Mouse (Mus musculus): ENCODE measurements around the gene Cadm2.

Cadm2 gene

DNA sequence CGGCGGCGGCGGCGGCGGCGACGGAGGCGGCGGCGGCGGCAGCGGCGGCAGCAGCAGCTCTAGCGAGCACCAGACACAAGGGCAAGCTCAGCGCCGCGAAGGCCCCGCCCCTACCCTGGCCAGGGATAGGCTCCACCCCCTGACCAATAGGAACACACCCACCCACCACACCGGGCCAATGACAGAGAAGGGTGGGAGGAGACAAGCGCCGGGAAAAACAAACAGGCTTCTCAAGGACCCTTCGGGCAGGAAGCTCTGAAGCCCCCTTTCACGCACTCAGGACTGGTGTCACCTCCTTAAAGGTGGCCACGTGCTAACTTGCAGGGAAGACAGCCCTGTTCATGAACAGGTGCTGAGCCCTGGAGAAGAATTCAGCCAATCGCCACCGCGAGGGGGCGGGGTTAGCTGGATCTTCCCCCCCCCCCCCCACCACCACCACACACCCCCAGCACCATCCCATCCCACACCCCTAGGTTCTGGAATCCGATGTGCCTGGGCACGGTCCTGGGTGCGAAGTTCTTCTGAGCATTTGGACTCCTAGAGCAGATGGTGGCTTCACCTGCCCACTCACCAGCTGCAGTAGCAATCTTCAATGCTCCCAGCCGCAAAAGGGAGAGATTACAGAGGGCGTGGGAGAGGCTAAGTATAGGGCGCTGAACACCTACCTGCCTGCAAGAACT is at the start of gene Cadm2:
TSS of gene Cadm2 (minus strand) at position 83 of the 680 bp plus-strand sequence.
- peak; percentile 96 for DNase-seq (ENCODE audit: low read depth, low spot score)

DNA sequence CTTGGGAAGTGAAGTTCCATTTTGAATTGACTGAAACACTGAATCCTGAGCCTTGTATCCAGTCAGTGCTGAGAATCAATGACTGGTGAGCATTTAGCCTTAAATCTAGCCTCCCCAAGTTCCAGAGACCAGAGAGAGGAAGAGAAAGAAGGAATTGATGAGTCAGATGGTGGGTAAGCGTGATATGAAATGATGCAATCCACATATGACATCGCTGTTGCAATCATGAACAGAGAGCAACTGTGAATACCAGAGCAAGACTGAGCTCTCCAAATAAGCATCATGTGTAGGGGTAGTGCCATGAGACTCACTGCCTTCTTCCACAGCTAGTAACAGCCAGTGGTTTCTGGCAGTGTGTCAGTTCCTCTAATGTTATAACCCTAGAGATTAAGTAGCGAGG is 26.2 kb upstream of the Cadm2 start:
- DNase-seq (ENCODE audit: low read depth, low spot score), result no peak

DNA sequence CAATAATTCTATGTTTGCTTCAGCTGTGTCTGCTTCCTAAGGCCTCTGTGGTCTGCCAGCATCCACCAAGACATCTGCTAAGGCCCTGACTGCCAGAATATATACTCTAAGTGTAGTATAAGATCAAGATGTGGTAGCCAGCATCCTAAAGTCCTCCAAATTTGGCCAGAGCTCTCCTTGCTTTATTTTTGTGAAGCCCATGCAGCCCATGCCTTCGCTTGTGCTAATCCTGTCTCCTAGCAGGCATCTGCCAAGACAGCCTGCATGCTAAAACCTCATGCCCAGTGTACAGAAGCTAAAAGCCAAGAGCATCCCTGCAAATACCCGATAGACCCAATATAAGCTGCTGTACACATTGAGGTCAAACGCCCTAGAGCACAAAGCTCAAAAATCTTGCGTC is 22.9 kb upstream of the Cadm2 start:
- no peak for DNase-seq (ENCODE audit: low read depth, low spot score)

DNA sequence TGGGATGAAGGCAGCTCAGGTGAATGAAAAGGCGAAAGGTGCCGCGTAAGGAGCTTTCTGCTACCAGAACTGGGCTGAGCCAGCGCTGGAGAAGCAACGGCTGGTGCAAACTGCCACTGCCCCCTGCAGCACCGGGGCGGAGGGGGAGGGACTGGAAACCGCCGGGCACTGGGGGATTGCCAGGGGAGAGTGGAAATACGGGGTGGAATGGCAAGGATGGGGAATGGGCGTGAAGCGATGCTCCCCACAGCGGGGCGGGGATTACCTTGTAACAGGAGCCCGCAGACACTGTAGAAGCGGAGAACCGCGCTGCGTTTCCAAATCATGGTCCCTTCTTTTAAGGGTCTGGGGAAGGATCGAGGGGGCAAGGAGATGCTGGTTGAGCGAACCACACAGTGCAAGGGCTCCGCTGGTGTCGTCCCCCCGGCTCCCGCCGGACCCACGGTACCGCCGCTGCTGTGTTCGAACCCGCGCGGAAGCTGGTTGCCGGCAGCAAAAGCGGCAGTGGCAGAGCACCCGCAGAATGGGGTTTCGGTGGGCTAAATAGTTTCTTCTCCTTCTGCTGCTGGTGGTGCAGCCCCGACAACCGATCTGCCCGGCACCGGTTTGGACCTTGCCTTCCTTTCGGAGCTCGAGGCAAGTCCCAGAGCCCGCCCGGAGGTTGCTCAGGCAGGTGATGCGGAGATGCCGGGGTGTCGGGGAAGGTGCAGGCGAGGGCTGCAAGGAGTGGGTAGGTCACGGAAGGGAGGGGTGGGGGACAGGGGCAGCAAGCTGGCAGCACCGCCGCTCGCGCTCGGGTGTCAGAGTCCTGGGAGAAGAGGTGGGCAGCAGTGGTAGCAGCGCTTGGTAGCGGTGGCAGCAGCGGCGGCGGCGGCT is 564 bp downstream of the Cadm2 start:
- DNase-seq (ENCODE audit: low read depth, low spot score), result peak; percentile 69

DNA sequence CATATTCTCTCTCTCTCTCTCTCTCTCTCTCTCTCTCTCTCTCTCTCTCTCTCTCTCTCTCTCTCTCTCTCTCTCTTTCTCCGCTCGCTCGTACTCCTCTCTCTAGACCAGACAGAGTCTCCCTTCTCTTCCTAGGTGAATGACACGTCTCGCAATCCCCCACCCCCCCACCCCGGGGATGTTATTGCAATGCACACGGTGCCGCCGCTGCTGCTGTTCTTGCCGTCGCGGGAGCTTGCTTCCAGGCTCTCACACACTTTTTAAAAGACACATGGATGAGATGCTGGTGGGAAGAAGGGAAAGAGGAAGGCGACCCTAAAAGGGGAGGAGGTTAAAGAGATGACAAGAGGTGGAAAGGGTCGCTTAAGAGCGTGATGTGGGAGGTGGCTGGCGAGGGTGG is 1.3 kb downstream of the Cadm2 start:
- no peak for DNase-seq (ENCODE audit: low read depth, low spot score)

DNA sequence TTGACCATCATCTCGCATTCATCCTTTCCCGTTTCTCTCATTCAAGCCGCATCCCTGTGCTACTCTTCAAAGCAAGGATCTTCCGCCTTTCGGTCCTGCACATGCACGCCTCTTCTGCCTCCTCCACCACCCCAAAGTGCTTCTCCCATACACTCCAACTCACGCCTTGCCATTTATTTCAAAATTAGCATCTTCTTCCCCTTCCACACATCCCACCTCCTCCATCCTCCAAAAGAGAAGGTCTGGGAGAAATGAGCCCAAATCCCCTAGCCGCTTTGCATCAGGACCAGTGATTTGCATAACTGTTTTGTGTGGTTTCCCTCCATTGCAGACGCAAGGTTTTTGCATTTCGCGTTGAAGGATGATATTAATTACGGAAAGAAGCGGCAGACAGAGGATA is 1.9 kb downstream of the Cadm2 start:
- no peak for DNase-seq (ENCODE audit: low read depth, low spot score)

DNA sequence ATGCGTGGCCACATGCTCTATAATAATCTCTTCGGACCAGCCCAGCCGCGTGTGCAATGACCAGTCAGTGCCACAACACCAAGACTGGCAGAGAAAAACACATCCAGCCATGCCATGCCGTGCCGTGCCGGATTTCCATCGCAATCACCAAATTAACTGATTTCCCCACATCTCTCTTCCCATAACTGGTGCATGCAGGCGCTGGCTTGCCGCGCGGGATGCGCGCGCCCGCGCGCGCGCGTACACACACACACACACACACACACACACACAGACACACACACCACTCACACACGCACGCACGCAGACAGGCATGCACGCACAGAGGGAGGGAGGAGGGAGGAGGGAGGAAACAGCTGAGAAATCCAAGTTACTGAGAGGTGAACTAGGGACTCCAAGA is 2.9 kb downstream of the Cadm2 start:
- DNase-seq (ENCODE audit: low read depth, low spot score), result no peak

DNA sequence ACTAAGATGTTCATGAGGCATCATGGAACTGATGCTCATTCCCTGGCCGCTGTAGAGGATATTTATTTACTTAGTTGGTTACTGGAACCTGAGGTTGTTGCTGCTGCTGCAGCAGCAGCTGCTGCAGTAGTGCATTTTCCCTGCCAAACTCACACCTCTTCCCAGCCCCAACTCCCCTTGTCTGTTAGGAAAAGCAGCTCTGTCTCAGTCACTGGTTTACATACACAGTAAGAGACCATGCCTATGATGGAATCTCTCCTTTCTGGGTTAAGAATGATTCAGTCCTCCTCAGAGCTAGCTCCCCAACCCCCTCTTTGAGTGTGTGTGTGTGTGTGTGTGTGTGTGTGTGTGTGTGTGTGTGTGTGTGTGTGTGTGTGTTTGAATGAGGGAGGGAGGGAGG is 3.5 kb downstream of the Cadm2 start:
- DNase-seq (ENCODE audit: low read depth, low spot score), result no peak

DNA sequence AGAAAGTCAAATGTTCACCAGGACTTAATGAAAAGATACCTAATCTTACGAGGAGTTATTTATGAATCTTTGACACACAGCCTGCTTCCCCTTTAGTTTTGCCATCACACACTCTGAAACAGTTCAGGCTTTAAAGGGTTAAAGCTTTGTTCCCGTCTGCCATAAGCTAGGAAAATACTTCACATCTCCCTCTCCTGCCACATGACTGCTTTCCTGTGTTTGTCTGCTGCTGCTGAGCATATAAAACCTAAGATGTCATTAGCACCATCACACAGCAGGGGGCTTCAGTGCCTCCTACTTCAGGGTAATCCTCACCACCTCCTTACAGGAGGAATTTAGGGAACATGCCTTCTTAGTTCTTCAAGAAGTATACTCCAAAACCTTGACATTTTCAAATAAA is 6.8 kb downstream of the Cadm2 start:
- DNase-seq (ENCODE audit: low read depth, low spot score), result peak; percentile 82

DNA sequence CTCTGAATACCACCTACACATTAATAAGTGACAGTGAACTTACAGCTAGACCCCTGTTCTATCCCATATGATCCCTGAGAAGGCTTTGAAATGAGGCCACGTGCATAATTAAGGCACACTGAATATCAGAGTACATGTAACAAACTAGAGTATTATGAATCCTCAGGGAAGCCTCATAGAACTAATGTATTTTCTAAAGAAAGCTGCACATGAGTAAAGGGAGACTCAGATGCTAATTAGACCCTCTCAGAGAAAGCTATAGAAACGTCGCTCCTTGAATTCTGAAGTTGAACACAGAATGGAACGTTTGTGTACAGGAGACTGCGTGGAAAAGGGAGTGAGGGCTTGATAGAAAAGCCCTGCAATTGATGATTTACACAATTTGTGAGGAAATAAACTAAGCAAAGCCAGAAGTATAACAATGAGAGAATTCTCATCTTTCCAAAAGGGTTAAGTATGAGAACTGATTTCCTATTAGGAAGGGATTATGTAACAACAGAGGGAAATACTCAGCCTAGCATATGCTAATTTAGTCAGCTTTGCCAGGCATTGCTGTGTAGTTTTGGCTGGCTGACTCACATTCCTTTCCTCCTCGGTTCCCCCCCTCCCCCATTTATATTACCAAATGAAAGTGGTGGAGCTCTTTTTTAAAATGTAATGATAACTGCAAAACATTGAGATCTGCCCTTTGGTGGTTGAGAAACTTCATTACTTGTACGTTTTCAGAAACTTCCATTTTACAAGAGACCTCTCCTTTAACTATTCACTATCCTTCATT is 9.6 kb downstream of the Cadm2 start:
- DNase-seq (ENCODE audit: low read depth, low spot score), result no peak

DNA sequence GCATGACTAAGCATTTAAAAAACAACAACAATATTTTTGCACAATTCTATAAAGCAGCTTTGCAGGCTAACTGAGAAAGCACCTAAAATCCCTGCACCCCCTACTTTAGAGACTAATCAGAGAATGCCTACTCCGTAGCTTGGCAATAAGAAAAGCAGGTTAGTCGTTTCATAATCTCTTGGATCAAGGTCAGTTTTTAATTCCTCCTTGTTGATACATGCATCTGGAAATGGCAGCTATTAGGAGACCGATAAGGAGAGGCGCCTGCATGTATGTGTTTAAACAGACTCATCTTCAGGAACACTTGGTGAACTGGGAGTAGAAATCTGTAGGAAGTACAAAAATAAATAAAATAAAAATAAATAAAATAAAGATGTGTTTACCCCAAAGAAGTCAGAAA is 11.6 kb downstream of the Cadm2 start:
- no peak for DNase-seq (ENCODE audit: low read depth, low spot score)

DNA sequence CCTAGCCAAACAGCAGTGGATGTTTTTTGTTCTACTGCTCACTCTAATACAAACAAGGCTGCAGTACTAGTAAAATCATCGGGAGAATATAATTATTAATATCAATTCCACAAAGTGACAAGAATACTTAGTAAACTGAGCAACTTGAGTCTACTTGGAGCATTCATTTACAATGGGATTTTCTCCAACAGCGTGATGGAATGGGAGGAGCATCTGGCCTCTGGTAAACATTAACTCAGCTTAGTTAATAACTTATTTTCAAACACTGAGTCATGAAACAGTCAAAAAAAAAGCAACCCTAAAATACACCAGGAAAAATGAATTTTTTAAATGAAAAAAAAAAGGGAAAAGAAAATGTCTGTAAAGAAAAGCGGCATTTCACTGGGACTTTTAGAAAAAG is 12.2 kb downstream of the Cadm2 start:
- DNase-seq (ENCODE audit: low read depth, low spot score), result no peak

DNA sequence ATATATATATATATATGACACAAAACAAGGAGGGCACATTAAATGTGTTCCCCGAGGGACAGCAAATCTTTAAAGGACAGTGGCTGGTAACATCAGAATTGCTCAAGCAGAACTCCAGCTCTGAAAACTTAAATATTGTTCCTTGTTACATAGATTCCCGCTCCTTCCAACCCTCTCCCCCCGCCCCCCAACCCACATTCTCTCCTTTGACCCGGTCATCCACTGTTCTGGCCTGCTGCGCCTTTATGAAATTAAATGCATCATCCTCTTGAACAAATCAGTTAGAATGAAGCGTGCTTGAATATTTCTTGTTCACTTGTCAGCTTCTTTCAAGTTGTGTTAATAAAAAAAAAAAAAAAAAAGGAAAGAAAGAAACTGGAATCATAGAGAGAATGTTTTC is 15.0 kb downstream of the Cadm2 start:
- DNase-seq (ENCODE audit: low read depth, low spot score), result no peak

DNA sequence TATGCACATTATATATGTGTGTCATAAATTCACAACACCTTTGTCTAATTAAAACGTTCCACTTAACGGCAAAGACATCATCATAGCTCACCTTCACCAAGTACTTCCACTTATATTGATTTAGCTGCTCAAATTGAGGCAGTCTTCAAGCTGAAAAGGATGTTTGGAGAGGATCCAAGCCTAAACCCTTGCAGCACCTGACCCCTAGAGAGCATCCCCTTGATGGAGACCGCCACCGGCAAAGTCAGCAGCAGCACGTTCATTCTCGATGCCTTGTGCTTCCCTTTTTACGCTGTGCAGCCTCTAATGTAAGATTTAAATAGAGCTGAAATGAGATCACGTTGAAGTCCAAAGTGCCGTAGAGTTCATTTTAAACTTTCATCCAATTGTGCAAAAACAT is 20.7 kb downstream of the Cadm2 start:
- DNase-seq (ENCODE audit: low read depth, low spot score), result no peak

DNA sequence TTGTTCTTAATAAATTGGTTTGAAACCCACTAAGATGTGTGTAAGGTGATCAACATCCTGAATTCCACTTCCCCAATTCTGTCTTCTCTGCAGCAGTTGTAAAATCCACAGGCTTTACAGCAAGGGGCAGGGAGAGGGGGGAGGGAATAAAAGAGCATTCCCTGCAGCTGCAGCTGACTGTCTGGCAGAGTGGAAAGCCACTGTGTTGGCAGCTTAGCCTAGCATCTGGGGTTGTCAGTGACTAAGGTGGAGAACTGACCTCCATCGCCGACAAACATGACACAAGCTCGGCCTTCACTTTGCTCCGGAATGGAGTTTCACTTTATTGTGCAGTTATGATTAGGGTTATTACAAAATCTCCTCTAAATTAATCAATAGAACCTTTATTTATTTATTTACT is 21.9 kb downstream of the Cadm2 start:
- no peak for DNase-seq (ENCODE audit: low read depth, low spot score)

DNA sequence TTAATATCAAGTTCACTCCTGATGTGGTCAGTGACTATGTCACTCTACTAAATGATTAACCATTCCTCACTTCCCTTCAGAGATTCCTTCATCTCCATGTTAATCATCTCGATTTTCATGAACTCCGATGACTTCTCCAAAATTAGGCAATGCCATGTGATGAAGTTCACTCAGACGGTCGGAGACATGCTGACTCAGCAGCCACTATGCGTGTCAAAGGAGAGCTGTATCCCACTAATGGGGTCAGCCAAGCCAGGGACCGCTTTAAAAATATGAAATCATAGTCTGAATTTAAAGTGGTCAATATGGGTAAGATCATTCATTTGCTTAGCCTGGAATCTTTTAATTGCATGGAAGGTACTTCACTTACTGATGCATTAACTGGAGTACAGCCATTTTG is 29.7 kb downstream of the Cadm2 start:
- peak; percentile 6 for DNase-seq (ENCODE audit: low read depth, low spot score)

DNA sequence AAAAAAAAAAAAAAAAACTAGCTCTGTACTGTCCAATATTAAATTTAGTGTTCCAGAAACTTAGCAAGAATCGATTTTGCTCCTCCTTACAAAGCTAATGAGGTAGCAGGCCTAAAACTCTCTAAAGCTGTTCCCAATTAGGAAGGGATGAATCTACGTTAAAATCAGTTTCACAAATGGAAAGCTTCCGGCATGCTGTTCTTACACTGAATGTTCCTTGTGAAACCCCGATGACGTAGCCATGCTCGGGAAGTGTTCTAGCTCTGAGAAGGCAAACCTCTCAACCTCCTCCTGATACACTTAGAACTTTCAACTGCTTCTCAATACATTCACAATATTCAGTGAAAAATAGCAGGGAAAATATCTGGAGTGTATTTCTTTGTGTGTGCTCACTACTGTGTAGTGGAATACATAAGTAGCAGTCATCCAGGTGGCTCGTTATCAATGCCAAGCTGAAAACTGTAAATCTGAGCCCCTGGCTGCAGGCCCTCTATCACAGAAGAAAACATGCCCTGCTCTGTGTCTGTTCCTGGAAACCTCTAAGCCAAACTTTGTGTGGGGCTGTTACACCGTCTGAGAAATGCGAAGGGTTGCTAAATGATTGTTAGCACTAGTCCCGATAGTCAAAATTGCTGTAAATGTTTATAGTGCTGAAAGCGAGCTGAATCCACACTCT is 41.7 kb downstream of the Cadm2 start:
- DNase-seq (ENCODE audit: low read depth, low spot score), result no peak

DNA sequence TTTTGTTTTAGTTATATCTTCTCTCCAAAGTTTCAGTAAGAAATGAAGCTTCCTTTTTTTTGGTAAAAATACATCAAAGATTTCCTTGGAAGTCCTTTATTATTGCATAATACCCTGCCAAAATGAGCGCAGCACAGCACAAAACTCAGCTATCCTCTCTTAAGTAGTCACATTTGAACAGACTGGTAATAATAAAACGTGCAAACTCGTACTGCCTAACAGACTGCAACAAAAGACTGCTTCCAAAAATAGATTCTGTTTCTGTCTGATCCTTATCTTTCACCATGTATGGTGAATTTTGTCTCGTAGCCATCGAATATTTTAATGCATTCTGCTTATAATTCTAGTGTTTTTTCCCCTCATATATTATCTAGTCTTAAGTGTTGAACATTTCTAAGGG is 45.2 kb downstream of the Cadm2 start:
- DNase-seq (ENCODE audit: low read depth, low spot score), result no peak

DNA sequence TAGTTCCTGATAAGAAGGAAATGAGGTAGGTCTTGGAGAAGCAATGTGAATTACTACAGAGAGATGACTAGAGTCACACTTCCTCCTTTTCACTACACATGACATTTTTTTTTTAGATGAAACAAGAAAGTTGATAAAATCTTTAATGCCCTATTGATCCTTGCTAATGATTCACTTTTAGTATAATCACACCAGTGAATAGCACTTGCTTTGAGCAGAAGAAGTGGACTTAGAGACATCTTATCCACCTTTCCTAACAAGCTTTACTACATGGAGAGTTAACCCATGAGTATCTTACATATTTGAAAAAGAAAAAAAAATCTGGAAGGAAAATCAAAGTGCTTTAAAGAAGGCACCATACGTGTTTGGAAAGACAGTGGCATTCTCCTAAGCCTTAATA is 93.7 kb downstream of the Cadm2 start:
- DNase-seq (ENCODE audit: low read depth, low spot score), result no peak

DNA sequence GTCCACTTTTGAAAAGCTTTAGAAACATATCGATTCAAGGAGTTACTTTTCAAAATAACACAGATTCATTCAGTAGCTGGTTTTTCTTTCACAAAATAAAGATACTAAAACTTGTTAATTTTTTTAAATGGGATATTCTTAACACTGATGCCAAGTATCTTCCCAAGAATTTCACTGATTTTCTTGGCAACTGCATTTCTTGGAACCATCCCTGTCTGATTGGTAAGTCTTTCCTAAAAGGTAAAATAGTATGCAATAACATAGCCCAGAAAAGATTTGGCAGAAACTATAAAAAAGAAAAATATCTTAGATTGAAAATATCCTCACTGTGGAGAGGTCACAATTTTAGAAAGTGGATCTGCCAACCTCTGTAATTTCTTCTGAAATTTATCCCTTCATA is 95.8 kb downstream of the Cadm2 start:
- no peak for DNase-seq (ENCODE audit: low read depth, low spot score)

DNA sequence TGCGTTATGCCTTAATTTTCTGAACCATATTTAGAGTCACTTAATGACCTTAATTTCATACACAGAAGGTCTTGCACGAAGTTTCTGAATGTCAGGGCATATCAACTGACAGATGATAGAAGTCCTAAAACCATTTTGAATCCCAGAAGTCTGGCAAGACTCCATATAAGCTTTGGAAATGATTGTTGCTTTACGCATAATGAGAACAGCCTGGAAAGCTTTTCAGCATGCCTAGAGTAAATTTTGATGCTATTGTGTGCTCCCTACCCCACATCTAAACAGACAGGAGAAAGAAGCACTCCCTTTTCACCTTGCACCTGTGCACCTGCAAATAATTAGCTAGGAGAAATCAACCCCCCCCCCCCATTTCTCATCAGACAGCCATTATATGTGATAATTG is 102.4 kb downstream of the Cadm2 start:
- DNase-seq (ENCODE audit: low read depth, low spot score), result no peak

DNA sequence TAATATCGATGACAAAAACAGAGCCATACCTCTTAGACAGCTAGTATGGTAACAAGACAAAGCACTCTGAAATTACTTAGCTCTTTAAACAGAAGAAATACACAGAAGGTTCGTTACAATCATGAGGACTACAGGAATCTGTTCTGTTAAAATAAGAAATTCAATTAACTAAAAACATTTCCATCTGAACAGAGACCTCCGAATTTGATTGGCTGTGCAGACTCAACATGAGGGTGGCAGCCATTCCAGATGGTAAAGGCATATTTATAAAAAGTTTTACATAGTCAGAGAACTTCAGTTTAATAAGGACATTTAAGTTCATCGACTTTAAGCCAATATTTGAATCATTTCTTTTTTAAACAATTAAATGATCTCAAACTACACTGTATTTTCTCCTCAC is 105.2 kb downstream of the Cadm2 start:
- DNase-seq (ENCODE audit: low read depth, low spot score), result no peak
